Mouse (Mus musculus): ENCODE results near the gene Fmo6. TPM values are rescaled to one million over a fixed set of nuclear protein-coding genes. Genes with fewer than 3 reads are reported as not detected.

Fmo6 gene
- polyA plus RNA-seq, 1 experiment from 2014 or later = not detected

DNA sequence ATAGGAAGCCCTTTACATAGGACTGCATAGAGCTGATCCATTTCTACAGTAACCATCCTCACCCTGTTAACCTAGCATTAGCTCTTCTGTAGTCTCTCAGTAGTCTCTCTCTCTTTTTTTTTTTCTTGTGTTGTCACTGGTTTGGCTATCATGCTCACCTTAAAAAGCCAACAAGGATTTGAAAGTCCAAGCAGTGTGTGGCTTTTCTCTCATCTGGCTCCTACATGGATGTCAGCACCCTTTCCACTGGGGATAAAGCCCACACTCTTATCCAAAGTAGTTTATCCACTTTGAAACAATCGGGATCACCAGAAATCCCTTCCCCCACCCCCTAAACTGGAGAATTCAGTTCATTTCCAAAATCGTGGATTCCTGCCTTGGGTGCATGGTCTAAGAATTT is 6.7 kb downstream of the Fmo6 start:
- no peak for DNase-seq (ENCODE audit: low spot score)
- no peak overlapping the region for H3K9ac ChIP-seq (ENCODE audit: low read length)
- no peaks in the 10 kb centered on the region for H3K27me3 ChIP-seq (ENCODE audit: control insufficient read depth, insufficient read depth, low read length)
- no peak overlapping the region for H3K4me3 ChIP-seq (ENCODE audit: low read depth, low read length)
- ATAC-seq (replicated peaks; ENCODE audit: low FRiP score) = no peak
- H3K27ac ChIP-seq (ENCODE audit: low read depth, low read length) = no peak overlapping the region
- H3K4me1 ChIP-seq (replicated peaks; ENCODE audit: control insufficient read depth, insufficient read depth, low read length) = no peaks in the 10 kb centered on the region
- WGBS = 64% methylated on average over 2 of the region's 2 CpGs
- no peaks in the 10 kb centered on the region for H3K36me3 ChIP-seq (ENCODE audit: control insufficient read depth, insufficient read depth, low read length)
- H3K9me3 ChIP-seq (ENCODE audit: control insufficient read depth, low read length) = no peaks in the 10 kb centered on the region
- H3K4me2 ChIP-seq (ENCODE audit: low read depth, low read length, severe bottlenecking) = no peak overlapping the region

DNA sequence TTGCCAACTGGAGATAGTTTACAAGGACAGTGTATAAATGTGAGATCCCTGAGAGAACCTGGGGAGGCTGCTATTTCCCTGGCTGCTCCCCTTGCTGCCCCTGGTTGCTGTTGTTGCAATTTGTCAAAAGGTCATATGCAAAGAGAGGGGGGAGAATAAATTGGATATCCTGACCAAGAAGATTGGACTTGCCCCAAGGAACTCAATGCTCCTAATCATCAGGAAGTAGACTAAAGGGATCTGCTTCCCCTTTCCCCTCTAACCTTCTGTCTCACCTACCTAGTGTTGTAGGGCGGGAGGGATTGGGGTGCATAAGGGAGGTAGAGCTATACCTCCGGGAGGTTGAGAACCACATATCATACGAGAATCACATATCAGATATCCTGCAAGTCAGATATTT is 8.2 kb downstream of the Fmo6 start:
- Histone ChIP-seq H3K27me3 (ENCODE audit: control insufficient read depth, insufficient read depth, low read length) (no peaks in the 10 kb centered on the region), H3K9ac (ENCODE audit: low read length) (no peak overlapping the region), H3K9me3 (ENCODE audit: control insufficient read depth, low read length) (no peaks in the 10 kb centered on the region), H3K4me2 (ENCODE audit: low read depth, low read length, severe bottlenecking) (no peak overlapping the region), H3K4me1 (replicated peaks; ENCODE audit: control insufficient read depth, insufficient read depth, low read length) (no peaks in the 10 kb centered on the region), H3K4me3 (ENCODE audit: low read depth, low read length) (no peak overlapping the region), H3K27ac (ENCODE audit: low read depth, low read length) (no peak overlapping the region), H3K36me3 (ENCODE audit: control insufficient read depth, insufficient read depth, low read length) (no peaks in the 10 kb centered on the region)
- no peak for ATAC-seq (replicated peaks; ENCODE audit: low FRiP score)
- no peak for DNase-seq (ENCODE audit: low spot score)
- WGBS = 87% methylated on average over 3 of the region's 3 CpGs

DNA sequence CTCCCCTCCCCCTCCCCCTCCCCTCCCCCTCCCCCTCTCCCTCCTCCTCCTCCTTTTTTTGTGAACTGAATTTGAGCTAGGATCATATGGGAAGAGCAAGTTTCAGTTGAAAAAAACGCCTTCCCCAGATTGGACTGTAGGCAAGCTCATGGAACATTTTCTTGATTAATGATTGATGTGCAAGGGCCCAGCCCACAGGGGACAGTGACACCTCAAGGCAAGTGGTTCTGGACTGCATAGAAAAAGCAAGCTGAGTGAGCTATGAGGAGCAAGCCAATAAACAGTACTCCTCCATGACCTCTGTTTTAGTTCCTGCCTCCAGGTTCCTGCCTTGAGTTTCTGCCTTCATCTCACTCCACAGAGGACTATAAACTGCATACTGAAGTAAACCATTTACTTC is 12.2 kb downstream of the Fmo6 start:
- no peak for ATAC-seq (replicated peaks; ENCODE audit: low FRiP score)
- Histone ChIP-seq H3K27me3 (ENCODE audit: control insufficient read depth, insufficient read depth, low read length) (no peaks in the 10 kb centered on the region), H3K4me2 (ENCODE audit: low read depth, low read length, severe bottlenecking) (no peak overlapping the region), H3K4me3 (ENCODE audit: low read depth, low read length) (no peak overlapping the region), H3K4me1 (replicated peaks; ENCODE audit: control insufficient read depth, insufficient read depth, low read length) (no peaks in the 10 kb centered on the region), H3K36me3 (ENCODE audit: control insufficient read depth, insufficient read depth, low read length) (no peaks in the 10 kb centered on the region), H3K9me3 (ENCODE audit: control insufficient read depth, low read length) (no peaks in the 10 kb centered on the region), H3K9ac (ENCODE audit: low read length) (no peak overlapping the region), H3K27ac (ENCODE audit: low read depth, low read length) (no peak overlapping the region)
- no peak for DNase-seq (ENCODE audit: low spot score)
- 62% methylated on average over 1 of the region's 1 CpGs for WGBS

- DNase-seq (ENCODE audit: low spot score) (no peak), ATAC-seq (replicated peaks; ENCODE audit: low FRiP score) (no peak)
- Histone ChIP-seq H3K27me3 (ENCODE audit: control insufficient read depth, insufficient read depth, low read length) (no peaks in the 10 kb centered on the region), H3K4me3 (ENCODE audit: low read depth, low read length) (no peak overlapping the region), H3K36me3 (ENCODE audit: control insufficient read depth, insufficient read depth, low read length) (no peaks in the 10 kb centered on the region), H3K9ac (ENCODE audit: low read length) (no peak overlapping the region), H3K27ac (ENCODE audit: low read depth, low read length) (no peak overlapping the region), H3K4me1 (replicated peaks; ENCODE audit: control insufficient read depth, insufficient read depth, low read length) (no peaks in the 10 kb centered on the region), H3K4me2 (ENCODE audit: low read depth, low read length, severe bottlenecking) (no peak overlapping the region), H3K9me3 (ENCODE audit: control insufficient read depth, low read length) (no peaks in the 10 kb centered on the region)
- WGBS = 89% methylated on average over 8 of the region's 8 CpGs
Measured at GRCm38 (mm10) chr1:162916661-162917060, 20.7 kb downstream of the Fmo6 start.

GRCm38 (mm10) chr1:162914932-162915556 is 22.3 kb downstream of the Fmo6 start:
- Histone ChIP-seq H3K4me3 (ENCODE audit: low read depth, low read length) (no peak overlapping the region), H3K36me3 (ENCODE audit: control insufficient read depth, insufficient read depth, low read length) (no peaks in the 10 kb centered on the region), H3K27ac (ENCODE audit: low read depth, low read length) (no peak overlapping the region), H3K9ac (ENCODE audit: low read length) (no peak overlapping the region), H3K27me3 (ENCODE audit: control insufficient read depth, insufficient read depth, low read length) (no peaks in the 10 kb centered on the region), H3K4me1 (replicated peaks; ENCODE audit: control insufficient read depth, insufficient read depth, low read length) (no peaks in the 10 kb centered on the region), H3K9me3 (ENCODE audit: control insufficient read depth, low read length) (no peaks in the 10 kb centered on the region), H3K4me2 (ENCODE audit: low read depth, low read length, severe bottlenecking) (no peak overlapping the region)
- ATAC-seq (replicated peaks; ENCODE audit: low FRiP score) (no peak), DNase-seq (ENCODE audit: low spot score) (no peak)
- WGBS = 85% methylated on average over 4 of the region's 4 CpGs

- no peak overlapping the region for H3K4me3 ChIP-seq (ENCODE audit: low read depth, low read length)
- no peaks in the 10 kb centered on the region for H3K27me3 ChIP-seq (ENCODE audit: control insufficient read depth, insufficient read depth, low read length)
- H3K36me3 ChIP-seq (ENCODE audit: control insufficient read depth, insufficient read depth, low read length) = no peaks in the 10 kb centered on the region
- H3K9ac ChIP-seq (ENCODE audit: low read length) = no peak overlapping the region
- DNase-seq (ENCODE audit: low spot score) (no peak), ATAC-seq (replicated peaks; ENCODE audit: low FRiP score) (no peak)
- no peak overlapping the region for H3K4me2 ChIP-seq (ENCODE audit: low read depth, low read length, severe bottlenecking)
- no peaks in the 10 kb centered on the region for H3K4me1 ChIP-seq (replicated peaks; ENCODE audit: control insufficient read depth, insufficient read depth, low read length)
- no peaks in the 10 kb centered on the region for H3K9me3 ChIP-seq (ENCODE audit: control insufficient read depth, low read length)
- no peak overlapping the region for H3K27ac ChIP-seq (ENCODE audit: low read depth, low read length)
Measured at GRCm38 (mm10) chr1:162912085-162912484, 25.2 kb downstream of the Fmo6 start.

- WGBS = 71% methylated on average over 4 of the region's 4 CpGs
- H3K4me1 ChIP-seq (replicated peaks; ENCODE audit: control insufficient read depth, insufficient read depth, low read length) = no peaks in the 10 kb centered on the region
- DNase-seq (ENCODE audit: low spot score) = no peak
- H3K9ac ChIP-seq (ENCODE audit: low read length) = no peak overlapping the region
- H3K4me3 ChIP-seq (ENCODE audit: low read depth, low read length) = no peak overlapping the region
- H3K36me3 ChIP-seq (ENCODE audit: control insufficient read depth, insufficient read depth, low read length) = no peaks in the 10 kb centered on the region
- no peak overlapping the region for H3K4me2 ChIP-seq (ENCODE audit: low read depth, low read length, severe bottlenecking)
- no peaks in the 10 kb centered on the region for H3K9me3 ChIP-seq (ENCODE audit: control insufficient read depth, low read length)
- ATAC-seq (replicated peaks; ENCODE audit: low FRiP score) = 0 out of 2 replicates have a peak, but pooled peaks have one; percentile 51
- no peaks in the 10 kb centered on the region for H3K27me3 ChIP-seq (ENCODE audit: control insufficient read depth, insufficient read depth, low read length)
- H3K27ac ChIP-seq (ENCODE audit: low read depth, low read length) = no peak overlapping the region
Measured at GRCm38 (mm10) chr1:162901879-162902278, 35.4 kb downstream of the Fmo6 start.

DNA sequence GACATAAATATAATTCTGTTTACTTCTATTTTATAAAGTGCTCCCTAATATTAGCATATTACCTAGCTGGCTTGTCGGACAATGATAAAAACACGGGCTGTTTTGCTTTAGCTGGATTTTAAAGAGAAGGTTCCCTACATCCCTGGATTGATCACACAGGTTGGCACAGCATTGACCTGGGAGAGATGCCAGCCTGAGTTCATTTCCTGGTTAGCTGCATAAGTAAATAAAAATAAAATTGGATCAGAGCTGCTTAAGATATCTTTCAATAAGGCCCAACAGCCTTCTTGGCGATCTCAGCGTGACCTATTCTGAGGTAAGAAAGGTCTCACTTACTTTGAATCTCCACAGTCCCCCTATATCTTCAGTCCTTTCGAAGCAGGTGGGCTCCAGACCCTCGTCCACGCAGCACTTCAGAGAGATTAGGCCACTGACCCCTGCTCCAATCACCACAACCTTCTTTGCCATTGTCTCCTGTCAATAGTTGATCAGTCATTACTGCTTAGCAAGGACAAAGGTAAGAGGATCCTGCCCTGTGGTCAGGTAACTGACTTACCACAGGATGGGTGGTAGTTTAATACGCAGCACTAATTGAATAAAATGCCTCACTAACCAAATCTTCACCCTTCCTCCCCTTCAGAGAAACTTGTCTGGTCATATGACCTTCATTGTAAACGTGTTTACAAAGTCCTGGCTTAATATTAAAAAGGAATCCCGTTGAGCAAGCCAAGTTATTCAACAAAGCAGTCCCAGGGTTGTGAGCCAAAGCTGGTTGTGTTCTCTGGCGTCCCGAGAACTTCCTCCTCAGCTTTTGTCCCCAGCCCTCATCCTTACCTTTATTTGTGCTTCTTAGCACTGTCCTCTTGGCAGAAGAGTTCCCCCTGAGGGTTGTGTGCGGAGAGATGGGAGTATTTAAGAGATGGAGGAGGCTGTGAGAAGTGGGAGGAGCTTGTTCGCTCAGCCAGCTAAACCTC is 39.2 kb downstream of the Fmo6 start, which contains the start of gene Fmo2:
TSS of gene Fmo2 (minus strand) at position 889 of the 974 bp plus-strand sequence.
- no peak for DNase-seq (ENCODE audit: low spot score)
- H3K4me1 ChIP-seq (replicated peaks; ENCODE audit: control insufficient read depth, insufficient read depth, low read length) = no peaks in the 10 kb centered on the region
- no peaks in the 10 kb centered on the region for H3K27me3 ChIP-seq (ENCODE audit: control insufficient read depth, insufficient read depth, low read length)
- H3K4me2 ChIP-seq (ENCODE audit: low read depth, low read length, severe bottlenecking) = no peak within 1 kb of the TSS
- H3K4me3 ChIP-seq (ENCODE audit: low read depth, low read length) = no peak within 1 kb of the TSS
- H3K36me3 ChIP-seq (ENCODE audit: control insufficient read depth, insufficient read depth, low read length) = no peaks in the 10 kb centered on the region
- no peaks in the 10 kb centered on the region for H3K9me3 ChIP-seq (ENCODE audit: control insufficient read depth, low read length)
- WGBS = 69% methylated on average over 14 of the region's 14 CpGs
- no peak within 1 kb of the TSS for H3K9ac ChIP-seq (ENCODE audit: low read length)
- H3K27ac ChIP-seq (ENCODE audit: low read depth, low read length) = no peak within 1 kb of the TSS
- ATAC-seq (replicated peaks; ENCODE audit: low FRiP score) = no peak

Measured in forebrain, embryonic 11.5 days (tissue).